Mouse (Mus musculus): Measurements from ENCODE around the gene Cep350.
"Not testable (repeated sequence)": the region's sequence is repeated elsewhere in the genome, so short reads cannot be mapped to it uniquely, and the experiment has no call there.

Cep350 gene

DNA sequence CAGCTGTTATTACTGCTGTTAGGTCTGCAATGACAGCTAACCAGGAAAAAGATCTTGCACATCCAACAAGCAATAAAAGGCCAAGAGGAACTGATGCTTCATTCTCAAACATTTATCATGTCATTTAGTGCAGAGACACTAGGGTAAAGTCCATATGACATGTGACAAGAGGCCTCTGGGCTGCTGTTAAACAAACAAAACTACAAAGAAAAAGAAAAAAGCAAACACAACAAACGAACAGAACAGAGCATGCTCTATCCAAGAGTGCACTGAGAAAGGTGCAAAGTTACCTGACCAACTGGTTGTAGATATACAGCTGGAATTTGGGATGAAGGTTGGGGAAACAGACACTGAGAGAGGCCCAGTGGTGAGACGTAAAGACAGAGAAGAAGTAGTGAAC, 86.2 kb downstream of the Cep350 start:
- DNase-seq (ENCODE audit: low spot score in 2 of 2) = no peak

DNA sequence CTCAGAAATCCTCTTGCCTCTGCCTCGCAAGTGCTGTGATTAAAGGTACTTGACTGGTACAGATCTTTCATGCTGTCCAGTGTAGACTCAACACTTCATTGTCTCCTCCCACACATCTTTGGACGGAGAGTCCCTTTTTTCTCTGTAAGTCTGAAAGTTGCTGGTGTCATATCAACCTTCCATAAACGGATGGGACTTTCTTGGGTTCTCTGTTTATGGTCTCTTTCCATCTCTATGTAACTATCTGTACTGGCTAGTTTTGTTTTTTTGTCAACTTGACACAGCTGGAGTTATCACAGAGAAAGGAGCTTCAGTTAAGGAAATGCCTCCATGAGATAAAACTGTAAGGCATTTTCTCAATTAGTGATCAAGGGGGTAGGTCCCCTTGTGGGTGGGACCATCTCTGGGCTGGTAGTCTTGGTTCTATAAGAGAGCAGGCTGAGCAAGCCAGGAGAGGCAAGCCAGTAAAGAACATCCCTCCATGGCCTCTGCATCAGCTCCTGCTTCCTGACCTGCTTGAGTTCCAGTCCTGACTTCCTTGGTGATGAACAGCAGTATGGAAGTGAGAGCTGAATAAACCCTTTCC, 90.3 kb downstream of the Cep350 start:
- DNase-seq (ENCODE audit: low spot score in 2 of 2) = not testable (repeated sequence)

DNA sequence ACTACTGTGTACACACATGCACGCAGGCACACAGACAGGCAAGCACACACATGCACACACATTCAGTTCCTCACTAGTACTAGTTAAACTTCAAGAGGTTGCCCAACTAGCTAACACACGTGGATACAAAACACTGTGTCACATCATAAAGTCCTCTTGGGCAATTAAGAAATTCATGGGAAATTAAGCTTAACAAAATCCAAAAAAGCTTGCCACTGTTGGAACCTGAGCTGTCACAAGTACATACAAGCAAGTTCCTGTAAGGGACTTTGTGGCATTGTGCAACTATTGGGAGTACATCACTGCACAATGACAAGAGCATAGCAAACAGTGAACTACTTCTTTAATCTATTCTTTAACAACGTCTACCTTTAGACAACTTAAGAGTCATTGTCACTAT, 93.5 kb downstream of the Cep350 start:
- no peak for DNase-seq (ENCODE audit: low spot score in 2 of 2)

DNA sequence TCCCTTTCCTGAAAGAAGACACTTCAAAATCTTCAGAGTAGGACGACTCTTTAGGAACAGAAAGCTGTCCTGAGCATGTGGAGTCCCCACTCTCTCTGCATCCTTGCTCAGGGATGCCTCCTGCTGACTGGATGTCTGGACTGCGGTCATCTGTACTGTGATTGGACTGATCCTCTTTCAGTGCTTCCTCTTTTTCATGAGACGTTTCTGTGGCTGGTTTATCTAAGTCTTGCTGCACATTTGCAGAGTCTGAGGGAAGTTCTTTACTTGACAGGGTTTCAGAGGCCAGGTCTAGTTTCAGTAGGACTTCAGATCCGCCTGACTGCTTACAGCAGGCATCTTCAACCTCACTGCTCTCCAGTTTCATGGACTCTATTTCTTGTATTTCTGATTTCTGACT, 110.1 kb downstream of the Cep350 start:
- DNase-seq (ENCODE audit: low spot score in 2 of 2) = peak in 1 of 2 experiments; percentile 6

DNA sequence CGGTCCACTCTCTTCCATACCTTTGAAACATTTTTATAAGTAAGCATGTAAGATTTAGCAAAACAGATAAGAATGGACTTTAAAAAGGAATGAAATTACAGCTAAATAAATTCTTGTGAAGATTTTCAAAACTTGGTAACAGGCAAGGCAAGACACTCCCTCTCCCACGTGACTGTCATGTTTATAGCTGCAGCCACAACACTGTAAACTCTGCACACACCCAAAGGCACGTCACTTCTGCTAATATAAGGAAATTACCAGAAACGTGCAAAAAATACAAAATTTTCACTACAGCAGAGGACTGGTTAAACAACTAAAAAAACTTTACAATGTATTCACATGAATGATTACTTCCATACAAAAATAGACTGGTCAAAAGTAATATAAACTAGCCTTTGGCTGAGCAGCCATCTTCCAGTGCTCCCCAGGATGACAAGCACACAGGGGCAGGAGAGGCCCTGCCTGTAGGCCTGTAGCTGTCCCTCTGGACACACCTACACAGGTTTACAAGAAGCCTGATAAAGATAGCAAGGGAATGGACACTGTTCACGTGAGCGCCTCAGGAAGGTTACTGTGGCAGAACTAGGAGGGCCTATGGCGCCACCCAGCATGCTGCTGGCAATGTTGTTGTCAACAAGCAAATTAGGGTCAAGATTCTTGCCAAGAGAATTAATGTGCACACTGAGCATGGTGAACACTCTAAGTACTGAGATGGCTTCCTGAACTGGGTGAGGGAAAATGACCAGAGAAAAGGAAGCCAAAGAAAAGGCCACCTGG, 117.9 kb downstream of the Cep350 start:
- DNase-seq (ENCODE audit: low spot score in 2 of 2) = peak in 1 of 2 experiments; percentile 36

DNA sequence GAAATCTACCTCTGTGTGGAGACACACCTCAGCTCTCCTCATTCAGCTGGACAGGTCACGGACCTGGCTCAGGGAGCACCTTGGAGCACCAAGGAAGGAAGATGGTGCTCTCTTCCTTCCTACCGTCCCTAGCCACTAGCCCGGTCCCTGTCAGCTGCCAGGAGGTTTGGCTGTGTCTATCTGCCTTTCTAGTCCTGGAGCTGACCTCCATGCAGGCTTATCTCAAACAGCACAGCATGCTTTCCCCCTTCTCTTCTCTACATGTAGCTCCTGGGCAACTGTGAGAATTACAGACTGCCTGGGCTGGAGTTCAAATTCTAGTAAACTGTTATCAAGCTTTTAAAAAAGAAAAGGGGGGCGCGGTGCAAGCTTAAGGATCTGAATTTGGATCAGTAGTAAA, 120.0 kb downstream of the Cep350 start:
- no peak for DNase-seq (ENCODE audit: low spot score in 2 of 2)

DNA sequence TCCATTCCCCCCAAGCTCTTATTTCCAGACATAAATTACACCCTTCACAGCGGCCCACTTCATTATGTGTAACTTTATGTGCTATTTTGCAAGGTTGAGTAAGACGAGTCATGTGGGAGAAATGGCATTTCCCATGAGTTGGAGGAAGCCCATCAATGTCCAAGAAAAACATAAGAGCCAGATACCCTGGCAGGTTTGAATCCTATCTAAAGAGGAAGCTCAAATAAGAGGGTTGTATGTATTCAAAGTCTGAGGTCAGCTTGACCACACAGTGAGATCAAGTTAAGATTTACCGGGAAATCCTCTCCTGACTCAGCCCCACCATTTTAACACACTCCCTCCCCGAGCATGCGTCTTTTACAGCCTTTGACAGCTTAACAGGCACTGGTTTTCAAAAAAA, 128.8 kb downstream of the Cep350 start:
- DNase-seq (ENCODE audit: low spot score in 2 of 2) = no peak

DNA sequence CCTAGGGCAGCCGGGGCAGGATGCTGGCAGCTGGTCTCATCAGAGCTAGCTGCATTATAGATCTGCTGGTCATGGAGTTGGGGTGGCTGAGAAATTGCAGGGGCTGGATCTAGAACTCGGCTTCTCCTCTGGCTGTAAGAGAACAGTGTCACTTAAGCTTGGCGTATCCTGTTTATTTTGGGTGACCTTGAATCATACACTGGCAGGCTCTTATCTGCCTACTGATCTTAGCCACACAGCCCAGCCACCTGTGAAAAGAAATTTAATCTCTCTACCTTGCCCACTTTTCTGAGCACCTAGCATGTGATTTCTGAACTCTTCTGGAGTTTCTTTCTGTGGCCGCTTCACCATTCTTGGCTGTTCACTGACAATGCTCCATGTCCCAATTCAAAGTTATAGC, 129.5 kb downstream of the Cep350 start:
- no peak for DNase-seq (ENCODE audit: low spot score in 2 of 2)

DNA sequence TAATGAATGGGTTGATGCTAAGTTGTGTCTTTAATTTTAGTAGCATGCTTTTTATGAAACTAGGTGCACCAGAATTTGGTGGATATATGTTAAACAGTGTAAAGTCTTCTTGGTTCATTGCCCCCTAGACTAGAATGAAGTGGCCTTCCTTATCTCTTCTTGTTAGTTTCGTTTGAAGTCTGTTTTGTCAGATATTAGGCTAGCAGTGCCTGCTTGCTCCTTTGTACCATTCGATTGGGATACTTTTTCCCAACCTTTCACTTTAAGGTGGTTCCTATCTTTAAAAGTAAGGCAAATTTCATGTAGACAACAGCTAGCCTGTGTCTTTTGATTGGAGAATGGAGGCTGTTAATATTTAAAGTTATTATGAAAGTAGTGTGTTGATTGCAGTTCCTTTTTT, 137.4 kb downstream of the Cep350 start:
- no peak for DNase-seq (ENCODE audit: low spot score in 2 of 2)

DNA sequence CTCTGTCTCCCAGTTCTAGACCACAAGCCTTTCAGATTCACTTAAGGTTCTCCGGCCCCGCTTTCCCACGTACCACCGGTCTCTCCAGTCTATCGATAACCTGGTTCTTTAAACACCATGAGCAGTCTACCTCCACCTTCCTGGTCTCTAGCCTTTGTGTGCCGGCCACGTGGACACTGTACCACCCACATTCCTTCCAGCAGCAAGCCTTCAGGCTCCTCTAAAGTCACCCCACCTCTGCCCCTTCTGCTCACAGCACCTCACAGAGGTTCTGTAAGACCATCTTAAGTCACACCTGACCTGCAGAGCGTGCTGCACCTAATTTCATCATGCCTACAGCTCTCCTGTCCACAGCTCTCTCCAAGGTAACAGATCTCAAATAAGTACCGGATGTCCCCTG, 139.4 kb downstream of the Cep350 start:
- no peak for DNase-seq (ENCODE audit: low spot score in 2 of 2)

DNA sequence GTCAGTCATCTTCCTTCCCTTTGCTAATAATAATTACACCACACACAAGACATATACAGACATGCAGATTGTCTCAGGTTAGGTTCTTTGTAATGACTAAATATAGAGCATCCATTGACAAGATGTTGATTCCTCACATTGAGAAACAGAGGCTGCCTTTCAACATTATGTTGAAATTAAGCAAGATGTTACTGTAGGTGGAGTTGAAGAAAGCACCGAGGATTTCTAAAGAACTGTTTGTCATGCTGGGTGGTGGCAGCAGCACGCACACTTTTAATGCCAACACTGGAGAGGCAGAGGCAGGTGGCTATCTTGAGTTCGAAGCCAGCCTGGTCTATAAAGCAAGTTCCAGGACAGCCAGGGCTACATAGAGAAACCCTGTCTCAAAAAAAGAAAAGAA, 141.1 kb downstream of the Cep350 start:
- DNase-seq (ENCODE audit: low spot score in 2 of 2) = no peak

DNA sequence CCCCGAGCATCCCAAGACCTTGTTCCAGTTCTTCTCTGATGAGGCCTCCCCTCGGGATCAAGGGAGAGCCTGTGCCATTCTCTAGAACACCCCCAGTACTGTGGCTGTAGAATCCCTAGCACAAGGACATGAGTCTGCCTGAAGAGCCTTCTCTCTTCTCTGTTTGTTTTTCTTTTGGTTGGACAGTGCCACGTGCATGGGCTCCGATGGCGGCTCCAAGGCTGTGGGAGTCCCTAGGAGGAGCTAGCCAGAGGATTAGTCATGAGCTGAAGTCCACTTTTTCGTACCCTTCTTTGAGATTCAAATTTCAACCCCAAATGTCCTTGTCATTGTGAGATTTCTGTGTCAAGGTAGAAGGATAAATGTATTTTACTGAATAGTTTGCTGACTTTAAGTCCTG, 142.2 kb downstream of the Cep350 start:
- no peak for DNase-seq (ENCODE audit: low spot score in 2 of 2)

DNA sequence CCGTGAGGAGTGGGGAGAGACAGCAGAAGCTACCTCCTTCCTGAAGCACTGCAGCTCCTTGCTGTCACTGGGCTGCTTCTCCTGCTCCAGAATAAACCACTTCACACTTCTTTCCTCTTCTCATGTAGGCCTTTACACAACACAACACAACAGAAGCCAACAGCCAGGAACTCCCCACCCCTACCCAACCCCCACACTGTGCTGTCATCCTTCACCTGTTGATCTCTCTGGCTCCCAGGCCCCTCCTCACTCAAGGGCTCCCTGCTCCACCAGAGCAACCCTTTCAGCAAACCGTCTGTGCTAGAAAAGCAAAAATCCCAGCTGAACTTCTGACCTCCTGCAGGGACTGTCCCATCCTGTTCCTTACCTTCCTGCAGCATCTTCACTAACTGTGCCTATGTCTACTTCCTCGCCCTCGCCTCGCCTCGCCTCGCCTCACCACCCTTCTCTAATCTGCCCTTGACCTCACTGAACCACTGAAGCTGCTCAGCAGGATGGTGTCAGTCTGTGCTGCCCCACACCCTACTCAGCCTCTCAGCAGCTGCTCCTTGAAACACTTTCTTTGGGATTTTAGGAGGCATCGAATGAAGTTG, 145.3 kb downstream of the Cep350 start:
- no peak for DNase-seq (ENCODE audit: low spot score in 2 of 2)

DNA sequence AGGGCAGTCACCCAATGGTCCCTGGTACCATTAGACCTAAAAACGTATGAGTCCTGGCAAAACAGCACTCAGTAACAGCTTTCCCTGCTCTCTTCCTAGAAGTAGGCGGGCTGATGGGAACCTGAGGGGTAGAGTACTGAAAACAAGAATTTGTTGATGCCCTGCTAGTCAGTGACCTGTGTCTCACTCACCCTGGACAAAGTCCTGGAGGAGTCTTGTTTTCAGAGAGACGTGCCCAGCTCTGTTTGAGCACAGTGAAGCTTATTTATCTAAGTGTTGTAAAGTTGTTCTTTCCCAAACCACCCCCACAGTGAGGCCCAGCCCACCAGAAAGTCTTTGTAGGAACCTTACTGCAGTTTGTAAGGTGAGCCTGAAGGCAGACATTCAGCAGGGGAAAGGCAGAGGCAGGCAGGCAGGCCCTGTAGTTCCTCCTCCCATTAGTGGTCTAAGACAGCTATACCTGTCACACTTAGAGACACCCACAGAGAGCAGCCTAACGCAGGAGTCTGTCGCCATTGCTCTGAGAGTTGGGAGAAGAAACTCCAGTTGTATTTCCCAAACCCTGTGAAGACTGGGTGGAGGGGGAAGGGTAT, 146.2 kb downstream of the Cep350 start:
- DNase-seq (ENCODE audit: low spot score in 2 of 2) = no peak

DNA sequence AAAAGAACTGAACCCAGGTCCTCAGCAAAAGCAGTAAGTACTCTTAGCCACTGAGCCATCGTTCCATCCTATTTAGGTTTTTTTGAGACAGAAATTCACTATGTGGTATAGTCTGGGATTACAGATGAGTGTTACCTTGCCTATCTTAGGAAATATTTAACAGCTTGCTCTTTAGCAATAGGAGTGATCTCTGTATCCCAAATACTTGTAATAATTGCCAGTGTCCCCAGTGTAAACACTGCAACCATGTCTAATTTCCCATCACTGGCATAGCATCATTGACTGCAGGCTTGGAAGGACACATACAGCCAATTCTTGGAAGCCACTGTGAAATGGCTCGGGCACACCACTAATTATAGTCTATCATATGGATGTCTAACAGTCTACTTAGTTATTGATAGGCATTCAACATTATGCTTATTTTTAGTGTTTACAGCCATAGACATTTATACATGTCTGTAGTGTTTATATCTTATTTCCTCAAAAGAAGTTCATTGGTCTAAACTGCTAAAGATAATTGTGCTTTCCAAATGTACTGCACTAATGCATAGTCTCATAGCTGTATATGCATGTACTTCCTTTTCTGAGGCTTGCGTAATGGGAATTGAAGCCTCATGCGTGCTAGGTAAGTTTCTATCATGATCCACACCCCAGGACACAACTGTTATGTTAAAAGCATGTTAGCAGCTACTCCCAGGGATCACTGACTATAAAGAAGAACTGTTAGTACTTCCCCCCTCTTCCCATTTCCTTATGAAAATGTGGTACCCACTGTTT, 146.9 kb downstream of the Cep350 start:
- no peak for DNase-seq (ENCODE audit: low spot score in 2 of 2)

DNA sequence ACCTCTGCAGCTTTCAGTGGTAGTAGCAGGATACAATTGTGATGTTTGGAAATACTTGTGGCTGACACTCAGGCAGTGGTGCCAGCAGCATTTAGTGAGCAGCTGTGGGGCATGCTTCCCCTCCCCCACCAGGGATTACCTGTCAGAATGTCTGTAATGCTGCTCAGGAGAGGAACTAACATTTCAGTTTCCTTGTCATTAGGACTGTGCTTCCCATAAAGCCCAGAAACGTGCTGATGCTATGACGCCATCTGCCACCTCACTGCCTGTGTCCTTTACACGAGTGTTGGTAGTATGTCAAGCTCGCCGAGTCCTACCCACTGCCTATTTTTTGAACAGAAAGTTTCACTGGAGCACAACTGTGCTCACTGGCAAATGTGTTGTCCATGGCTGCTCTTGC, 152.4 kb downstream of the Cep350 start:
- DNase-seq (ENCODE audit: low spot score in 2 of 2) = no peak

DNA sequence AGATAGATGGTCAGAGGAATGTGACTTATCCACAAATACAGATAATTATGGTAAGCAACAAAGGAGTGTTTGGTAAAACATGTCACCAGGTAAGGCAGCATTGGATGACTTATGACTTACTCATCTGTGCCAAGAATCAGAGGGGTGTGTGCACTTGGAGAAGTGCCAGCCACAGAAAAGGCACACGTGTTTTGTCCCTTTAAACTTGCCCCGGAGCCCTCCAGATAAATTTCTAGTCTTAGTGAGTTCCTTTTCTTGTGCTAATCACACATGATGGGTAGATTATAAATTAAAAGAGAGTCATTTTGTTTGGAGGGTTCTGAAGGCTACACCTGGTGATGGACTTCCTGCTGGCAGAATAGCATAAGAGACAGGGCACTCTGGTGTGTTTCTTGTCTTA, 156.9 kb downstream of the Cep350 start:
- no peak for DNase-seq (ENCODE audit: low spot score in 2 of 2)

DNA sequence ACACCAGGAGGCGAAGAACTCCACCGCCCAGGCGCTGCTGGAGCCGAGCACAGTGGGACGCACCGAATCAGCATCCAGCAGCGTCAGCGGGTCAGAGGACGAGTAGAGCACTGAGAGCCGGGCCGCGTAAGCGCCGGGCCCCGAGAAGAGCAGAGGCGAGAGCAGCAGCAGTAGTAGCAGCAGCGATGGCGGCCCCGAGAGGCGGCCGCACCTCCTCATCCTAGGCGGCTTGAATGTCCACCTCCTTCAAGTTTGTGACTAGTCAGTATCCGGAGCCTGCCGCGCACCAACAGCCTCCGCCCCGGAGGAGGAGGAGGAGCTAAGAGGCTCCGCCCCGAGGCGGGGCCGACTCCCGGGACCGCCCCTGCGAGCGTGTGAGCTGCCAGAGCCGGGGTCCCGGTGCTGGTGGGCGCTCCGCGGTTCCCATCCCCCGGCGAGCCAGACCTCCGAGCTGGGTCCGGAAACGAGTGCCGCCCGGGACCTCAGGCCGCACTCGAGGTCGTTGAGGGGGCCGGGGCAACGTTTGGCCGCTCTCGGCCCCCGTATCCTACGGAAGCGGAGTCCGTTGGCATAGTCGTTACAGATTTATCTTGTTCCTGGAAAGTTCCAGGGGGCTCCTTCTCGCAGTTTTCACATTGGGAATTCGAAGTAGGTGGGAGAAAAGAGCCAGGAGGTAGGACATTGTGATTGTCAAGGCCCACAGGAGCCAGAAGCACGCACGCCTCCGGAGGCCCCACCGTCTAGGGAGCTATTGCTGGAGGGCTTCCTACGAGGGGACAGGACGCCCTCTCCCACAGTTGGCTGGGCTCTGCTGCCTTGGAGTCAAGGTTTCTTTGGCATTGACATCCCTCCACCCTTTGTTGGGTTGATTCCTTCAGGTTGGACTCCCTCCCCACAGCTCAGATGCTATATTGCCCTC, 160.2 kb downstream of the Cep350 start, which contains the start of gene Qsox1:
Gene Qsox1 (minus strand): TSS at position 309 of the 919 bp plus-strand sequence.
- DNase-seq (ENCODE audit: low spot score in 2 of 2) = peak; percentile 52 to 81

DNA sequence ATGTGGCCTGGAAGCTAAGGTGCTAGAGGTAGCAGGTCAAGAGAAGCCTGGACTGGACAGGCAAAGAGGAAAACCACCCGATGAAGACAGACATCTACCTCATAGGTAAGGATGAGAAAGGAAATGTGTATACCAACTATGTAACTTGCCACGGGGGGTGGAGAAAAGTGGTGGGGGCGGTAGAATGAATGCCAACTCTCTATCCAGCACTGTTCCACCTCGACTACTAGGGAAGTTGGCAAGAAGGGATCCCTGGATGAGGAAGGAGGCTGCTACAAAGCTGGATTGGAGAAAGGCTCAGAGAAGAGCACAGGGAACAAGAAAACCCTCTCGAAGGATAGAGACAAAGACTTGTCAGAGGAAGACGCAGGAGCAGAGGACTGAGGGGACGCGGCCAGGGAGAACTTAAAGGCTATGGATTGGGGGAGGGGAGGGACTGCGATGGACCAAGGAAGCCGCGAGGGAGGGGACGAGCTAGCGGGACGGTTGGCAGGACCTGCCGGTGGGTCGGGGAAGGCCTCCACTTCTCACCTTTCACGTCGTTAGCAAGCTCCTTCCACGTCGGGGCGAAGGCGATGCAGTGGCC, 161.0 kb downstream of the Cep350 start:
- DNase-seq (ENCODE audit: low spot score in 2 of 2) = no peak

DNA sequence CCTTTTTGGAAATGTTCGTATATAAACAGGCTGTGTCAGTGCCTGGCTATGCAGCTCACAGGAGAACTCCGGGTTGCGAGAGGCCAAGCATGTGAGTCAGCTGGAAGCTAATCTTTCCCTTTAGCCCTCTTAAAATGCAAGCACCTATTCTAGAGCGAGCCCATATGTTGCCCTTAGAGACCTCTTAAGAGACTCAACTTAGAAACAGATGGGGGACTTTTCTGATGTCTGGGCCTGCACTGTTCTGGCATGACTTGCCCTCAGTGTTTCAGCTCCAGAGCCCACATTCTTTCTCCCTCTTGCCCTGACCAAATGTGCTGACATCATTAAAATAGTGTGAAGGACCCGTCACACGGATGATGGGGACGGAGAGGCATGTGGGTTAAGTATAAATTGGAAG, 162.4 kb downstream of the Cep350 start:
- no peak for DNase-seq (ENCODE audit: low spot score in 2 of 2)
